Mouse (Mus musculus) thymus, postnatal 10 days (tissue): ENCODE data around the gene Rab6b.

ENCODE experiments used
- DNase-seq, 2 experiments: peaks; one replicate each; pipeline ENCODE4 v3.0.0; 2021; ENCODE audit warnings: low spot score in 2 of 2

Rab6b gene

GRCm38 (mm10) chr9:103205786-103206185 lies 94.2 kb downstream of the Rab6b start:
- DNase-seq = no peak

DNA sequence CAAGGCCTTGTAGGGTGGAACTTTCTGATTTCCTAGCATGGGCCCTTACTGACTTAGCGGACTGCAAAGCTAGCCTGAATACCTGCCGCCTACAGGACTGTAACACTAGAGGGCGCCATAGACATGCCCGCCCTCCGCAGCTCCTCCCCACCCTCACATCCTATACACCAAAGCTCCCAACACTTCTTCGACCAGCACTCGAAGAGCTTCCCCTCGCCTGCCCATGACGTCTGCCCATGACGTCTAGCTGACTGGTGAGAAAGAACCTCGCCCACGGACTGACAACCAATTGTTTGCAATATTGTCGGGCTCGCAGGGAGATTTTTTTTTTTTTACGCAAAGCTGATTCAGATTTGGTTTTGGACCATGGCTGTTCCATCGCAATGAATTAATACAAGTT lies 96.3 kb downstream of the Rab6b start:
- peak; percentile 58 to 80 for DNase-seq

- DNase-seq = no peak
Observed at GRCm38 (mm10) chr9:103208802-103209423, 97.3 kb downstream of the Rab6b start.

GRCm38 (mm10) chr9:103212654-103213420 lies 101.2 kb downstream of the Rab6b start:
- DNase-seq = no peak

- DNase-seq = no peak
Observed at GRCm38 (mm10) chr9:103213631-103214030, 102.0 kb downstream of the Rab6b start.

DNA sequence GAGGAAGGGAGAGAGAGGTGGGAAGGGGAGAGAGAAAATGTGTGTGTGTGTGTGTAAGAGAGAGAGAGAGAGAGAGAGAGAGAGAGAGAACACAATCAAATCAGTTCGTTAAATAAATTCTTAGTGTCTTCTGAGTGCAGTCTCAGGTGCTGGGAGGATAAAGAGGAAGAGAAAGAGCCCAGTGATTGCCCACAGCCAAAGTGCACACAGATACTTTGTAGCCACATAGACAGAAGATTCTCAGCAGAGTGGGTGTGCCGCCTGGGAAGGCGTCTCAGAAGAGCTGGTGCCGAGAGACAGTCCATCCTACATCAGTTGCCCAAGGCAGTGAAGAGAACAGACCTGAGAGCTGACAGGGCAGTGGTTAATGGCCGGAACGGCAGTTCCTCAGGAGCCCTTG lies 102.7 kb downstream of the Rab6b start:
- DNase-seq = no peak

GRCm38 (mm10) chr9:103224721-103225120 lies 113.1 kb downstream of the Rab6b start:
- no peak for DNase-seq

GRCm38 (mm10) chr9:103225464-103225863 lies 113.9 kb downstream of the Rab6b start:
- peak; percentile 47 to 48 for DNase-seq

- DNase-seq = no peak
Observed at GRCm38 (mm10) chr9:103226806-103227205, 115.2 kb downstream of the Rab6b start.

DNA sequence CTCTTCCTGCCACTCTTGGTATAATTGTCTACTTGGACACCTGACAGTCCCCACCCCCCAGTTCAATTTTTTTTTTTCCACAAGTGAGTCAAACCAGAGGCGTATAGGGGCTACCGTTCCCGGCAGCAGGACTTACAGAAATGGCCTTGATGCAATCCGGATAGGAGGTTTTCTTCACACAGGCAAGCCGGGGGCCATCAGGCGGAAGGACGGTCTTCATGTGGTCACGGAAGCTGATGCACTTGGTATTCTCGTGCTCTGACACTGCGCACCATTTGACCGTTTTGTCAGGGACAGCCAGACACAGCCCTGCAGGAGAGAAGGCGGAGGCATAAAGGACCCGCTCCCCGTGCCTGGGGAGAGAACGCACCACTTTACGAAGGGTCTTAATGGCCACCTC lies 116.2 kb downstream of the Rab6b start:
- DNase-seq = no peak

GRCm38 (mm10) chr9:103228370-103229003 lies 116.9 kb downstream of the Rab6b start:
- no peak for DNase-seq

- DNase-seq = no peak
Observed at GRCm38 (mm10) chr9:103229037-103229867, 117.7 kb downstream of the Rab6b start.

- peak in 1 of 2 experiments; percentile 14 for DNase-seq
Observed at GRCm38 (mm10) chr9:103230151-103230951, 118.8 kb downstream of the Rab6b start, which contains the start of the genes Gm20425 and Trf. Gm20425 (minus strand) TSS chr9:103230307. Trf (minus strand) TSS chr9:103230444.

DNA sequence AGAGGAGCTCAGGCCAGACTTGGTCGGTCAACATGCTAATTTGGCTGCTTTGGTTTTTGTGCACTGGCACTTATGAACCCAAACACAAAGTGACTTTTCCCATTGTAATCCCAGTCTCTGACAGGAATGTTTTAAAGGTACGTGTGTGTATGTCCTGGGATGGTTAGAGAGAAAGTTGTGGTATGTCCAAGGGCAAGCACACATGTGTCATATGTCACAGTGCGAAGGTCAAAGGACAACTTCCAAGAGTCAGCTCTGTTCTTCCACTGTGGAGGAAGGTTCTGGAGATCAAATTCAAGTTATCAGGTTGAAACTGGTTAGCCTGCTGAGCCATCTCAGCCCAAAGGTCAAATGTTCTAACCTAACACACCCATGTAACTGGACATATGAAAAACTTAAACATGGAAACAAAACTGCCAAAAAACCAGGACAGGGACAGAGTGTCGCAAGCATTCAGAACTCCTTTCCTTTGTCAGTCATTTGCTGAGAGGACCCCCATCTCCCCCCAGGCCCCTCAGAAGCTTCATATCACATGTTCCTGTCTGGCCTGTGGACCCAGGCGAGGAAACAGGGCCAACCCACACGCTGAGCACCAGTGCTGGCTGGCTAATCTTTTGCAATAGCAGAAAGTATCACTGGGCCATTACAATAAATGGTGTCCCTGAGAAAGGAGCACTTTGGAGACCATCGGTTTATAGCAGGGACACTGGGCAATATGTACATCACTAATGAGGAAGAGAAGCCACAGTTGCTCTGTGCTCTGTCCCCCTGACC lies 120.8 kb downstream of the Rab6b start:
- DNase-seq = no peak

- peak; percentile 45 to 71 for DNase-seq
Observed at GRCm38 (mm10) chr9:103233006-103233395, 121.4 kb downstream of the Rab6b start.

DNA sequence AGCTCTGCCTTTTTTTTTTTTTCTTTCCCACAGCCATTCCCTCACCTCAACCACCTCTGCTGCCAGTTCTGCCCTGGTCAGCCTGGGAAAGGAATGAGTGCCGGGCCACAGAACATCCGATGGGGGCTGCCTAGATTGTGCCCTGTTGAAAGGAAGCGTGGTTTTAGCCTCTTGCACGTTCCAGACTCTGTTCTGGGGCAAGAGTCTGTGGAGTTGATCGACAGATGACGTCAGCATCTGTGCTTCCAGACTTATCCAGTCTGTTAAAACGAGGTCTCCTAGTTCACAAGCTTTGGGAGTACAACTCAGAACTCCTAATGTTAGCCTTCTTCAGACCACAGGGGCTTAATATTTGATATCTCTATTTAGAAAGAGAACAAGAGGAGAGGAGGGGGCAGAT lies 122.5 kb downstream of the Rab6b start:
- no peak for DNase-seq

DNA sequence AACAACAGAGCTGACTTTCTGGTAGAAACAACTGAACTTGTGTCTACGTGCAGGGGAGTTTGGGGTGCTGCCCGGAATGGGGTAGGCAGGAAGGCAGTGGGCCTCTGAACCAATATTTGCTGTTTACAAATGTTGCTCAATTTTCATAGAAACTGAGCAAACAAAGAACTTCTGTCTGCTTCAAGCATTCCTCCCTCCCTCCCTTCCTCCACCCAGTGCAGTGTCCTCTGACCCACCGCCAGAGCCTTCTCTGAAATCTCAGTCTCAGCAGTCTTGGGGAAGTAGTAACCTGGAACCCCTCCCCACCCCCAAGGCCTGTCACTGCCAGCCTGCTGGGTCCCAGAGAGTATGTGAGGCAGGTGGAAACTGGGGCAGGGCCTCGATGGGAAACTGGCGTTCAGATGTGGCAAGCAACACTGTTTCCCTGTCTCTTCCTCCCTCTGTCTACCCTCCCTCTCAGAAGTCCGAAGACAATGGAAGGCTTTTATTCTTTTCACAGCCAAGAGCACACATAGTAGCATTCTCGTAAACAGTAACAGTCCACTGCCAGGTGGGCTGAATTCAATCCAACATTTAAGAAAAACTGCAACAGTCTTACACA lies 123.1 kb downstream of the Rab6b start:
- DNase-seq = no peak
